Mouse (Mus musculus): ENCODE results near the gene Ly6f.

Gene Ly6f

DNA sequence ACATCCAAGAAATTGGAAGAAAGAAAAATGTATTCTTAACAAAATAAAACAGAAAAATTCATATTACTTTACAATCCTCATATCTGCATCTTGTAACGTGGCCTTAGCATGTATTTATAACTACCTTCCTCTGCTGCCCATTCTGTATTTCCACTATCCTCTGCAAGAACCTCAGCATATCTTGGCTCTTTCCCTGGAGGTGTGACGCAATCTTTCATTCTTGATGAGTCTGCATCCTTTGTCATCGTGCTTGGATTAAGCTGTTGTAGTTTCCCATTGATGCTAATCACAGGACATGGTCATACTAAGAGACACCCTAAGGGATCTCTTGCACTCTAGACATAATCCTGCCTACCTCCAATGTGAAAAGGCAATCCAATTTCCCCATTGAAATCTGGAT lies 50.4 kb downstream of the Ly6f start:
- no peak for DNase-seq

DNA sequence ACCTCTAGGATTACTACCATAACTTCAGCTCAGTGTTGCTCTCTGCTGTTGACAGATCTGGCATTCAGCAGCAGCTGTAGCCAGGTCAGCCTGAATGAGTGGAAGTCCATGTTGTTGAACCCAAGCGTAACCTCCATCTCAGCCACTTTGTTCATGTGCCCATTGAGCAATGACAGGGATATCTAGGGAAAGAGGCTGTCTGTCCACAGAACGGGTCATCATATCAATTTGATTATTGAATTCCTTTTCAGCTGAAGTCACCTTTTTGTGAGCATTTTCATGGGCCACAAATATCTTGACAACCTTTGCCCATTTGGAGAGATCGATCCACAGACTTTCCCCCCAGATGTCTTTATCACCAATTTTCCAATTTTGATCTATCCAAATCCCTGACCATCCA lies 51.9 kb downstream of the Ly6f start:
- no peak for DNase-seq

Measured in kidney, postnatal 36 days (tissue).